Mouse (Mus musculus) hematopoietic stem cell, adult 5-6 weeks (primary cell): ENCODE results near the gene Pdlim7. TPM values are rescaled to one million over a fixed set of nuclear protein-coding genes. Genes with fewer than 3 reads are reported as not detected.
A peak's percentile ranks its signal among the peaks of the same experiment; 100 is the strongest.

Source experiments
- ATAC-seq, 2 experiments: fragments of 125-278 bp in 1 of 2; replicated peaks in 1 of 2; 2 replicates each; pipeline ENCODE4 v1.8.0; 2016 to 2017; ENCODE audit warnings: inconsistent platforms in 2 of 2, mild to moderate bottlenecking in 2 of 2, moderate number of reproducible peaks in 2 of 2, low read depth in 1 of 2, moderate TSS enrichment in 1 of 2; ENCODE audit not compliant: low FRiP score in 2 of 2, poor library complexity in 2 of 2, severe bottlenecking in 2 of 2, insufficient read depth in 1 of 2, low TSS enrichment in 1 of 2
- total RNA-seq: library from RNA; stranded (forward); fragments of 172-1452, 232-1000 nt; gene quantifications from 2 replicates; pipeline ENCODE4 v1.2.3, GENCODE M21; 2017

The Pdlim7 gene
- total RNA-seq, 1 experiment from 2014 or later, result 8.1 TPM

DNA sequence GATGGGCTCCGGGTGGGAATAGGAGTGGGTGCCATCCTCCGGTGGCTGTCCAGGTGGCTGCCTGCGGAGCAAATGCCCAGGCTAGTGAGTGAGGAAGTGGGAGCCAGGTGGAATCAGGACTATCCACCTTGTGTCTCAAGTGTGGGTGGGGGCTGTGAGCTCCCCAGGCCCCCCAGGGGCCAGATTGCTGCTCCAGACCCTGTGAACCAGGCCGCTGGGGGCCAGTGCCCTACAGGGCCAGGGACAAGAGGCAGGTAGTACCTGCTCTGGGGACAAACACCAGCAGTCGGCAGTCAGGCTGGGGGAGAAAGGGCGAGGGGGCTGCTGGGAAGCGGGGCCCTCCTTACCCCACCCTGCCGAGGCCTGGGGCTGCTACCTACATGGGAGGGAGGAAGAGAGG, 37.2 kb downstream of the Pdlim7 start:
- no peak for ATAC-seq

DNA sequence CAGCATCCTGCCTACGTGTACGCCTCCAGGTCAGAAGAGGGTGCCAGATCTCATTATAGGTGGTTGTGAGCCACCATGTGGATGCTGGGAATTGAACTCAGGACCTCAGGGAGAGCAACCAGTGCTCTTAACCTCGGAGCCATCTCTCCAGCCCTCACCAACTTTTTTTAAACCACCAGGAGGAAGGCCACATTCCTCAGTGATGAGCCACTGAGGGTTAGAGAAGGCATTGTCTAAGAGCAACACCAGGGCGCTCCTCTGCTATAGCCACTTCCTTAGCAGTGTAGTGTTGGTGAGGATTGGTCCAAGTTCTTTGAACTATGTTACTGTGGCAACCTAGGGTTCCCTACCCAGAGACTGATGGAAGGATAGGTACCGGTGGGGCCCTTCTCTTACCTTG, 37.7 kb downstream of the Pdlim7 start:
- no peak for ATAC-seq

DNA sequence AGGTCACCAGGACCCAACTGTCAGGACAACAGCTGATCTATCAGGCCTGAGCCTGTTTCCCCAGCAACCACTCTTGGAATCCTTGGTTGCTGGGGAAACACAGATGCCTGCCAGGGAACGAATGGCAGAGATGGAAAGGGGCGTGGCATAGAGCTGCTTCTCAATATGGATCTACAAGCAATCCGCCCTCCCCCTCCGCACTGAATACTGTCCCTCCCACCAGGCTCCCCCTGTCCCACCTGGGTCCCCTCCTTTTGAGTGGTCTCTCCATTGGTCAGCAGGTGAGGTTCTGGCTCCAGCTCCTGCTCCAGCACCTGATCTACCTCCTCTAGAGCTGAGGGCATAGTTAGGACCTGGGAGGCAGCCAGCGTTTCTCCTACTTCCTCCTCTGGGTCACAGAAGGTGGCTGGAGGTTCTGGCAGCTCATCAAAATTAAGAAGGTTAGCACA, 38.8 kb downstream of the Pdlim7 start:
- peak; percentile 8 to 48; a peak in 2 of 4 replicates for ATAC-seq

DNA sequence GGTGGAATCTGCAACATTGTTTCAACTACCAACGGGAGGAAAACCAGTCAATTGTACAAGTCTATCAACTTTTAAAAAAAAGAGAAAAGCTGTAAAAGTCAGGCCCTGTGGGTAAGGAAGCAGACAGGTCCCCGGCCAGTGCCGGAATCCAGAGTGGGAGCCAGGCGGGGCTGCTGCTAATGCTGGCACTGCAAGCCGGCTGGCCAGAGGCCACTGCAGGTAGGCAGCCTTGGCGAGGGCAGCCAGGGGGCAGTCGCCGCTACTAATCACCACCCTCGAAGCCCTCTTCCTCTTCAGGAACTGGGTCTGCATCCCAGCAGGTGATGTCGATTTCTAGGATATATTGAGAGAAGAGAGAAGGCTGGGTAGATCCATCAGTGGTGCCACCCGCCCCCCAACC, 39.5 kb downstream of the Pdlim7 start:
- ATAC-seq, result no peak

DNA sequence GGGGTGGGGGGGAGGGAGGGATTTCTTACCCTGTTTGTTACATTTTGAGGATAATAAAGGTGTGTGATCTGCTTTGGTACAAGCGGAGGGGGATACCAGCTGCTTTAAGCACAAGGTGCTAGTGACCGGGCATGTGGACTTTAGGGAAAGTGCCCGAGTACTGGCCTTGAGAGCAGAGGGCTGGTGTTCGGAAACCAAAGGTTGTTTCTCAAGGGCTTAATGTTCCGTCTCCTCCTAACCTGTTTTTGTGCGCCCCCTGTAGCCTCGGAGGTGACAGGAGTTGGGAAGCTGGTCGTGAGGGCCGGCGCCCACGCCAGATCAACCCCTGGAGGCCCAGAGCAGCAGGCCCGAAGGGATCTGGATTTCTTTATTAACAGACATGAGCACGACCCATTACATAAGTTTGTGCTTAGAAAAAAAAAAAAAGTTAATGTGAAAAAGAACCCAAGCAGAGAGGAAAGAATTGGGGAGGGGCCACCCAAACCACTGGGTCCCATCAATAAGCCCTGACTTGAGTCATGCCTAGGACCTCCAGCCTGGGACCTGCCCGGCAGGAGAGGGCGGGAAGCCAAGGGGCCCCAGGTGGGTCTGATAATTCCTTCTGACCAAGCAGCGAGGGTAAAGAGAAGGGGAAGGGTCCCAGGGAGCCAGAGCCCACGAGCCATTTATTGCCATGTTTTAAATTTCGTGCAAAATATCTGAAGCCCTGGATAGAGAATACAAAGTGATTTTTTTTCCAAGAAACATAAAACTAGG, 40.2 kb downstream of the Pdlim7 start:
- ATAC-seq, result no peak

DNA sequence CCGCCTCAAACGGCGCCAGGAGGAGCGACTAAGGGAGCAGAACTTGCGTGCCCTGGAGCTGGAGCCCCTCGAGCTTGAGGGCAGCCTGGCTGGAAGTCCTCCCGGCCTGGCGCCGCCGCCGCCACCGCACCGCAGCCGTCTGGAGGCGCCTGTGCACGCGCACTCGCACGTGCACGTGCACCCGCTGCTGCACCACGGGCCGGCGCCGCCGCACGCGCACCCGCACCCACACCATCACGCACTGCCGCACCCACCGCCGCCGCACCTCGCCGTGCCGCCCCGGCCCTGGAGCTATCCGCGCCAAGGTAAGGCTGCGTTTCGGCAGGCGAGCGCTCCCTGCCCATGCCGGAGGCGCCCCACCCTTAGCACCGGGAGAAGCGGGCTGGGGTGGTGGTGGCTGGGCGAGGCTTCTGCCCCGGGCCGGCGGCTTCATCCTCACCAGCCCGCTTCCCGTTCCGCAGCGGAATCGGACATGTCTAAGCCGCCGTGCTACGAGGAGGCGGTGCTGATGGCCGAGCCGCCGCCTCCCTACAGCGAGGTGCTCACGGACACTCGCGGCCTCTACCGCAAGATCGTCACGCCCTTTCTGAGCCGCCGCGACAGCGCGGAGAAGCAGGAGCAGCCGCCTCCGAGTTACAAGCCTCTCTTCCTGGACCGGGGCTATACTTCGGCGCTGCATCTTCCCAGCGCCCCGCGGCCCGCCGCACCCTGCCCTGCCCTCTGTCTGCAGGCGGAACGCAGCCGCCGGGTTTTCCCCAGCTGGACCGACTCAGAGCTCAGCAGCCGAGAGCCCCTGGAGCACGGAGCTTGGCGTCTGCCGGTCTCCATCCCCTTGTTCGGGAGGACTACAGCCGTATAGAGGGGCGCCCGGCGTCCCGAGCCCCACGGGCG, 41.1 kb downstream of the Pdlim7 start:
- peak in 1 of 2 experiments; percentile 3; a peak in 1 of 4 replicates for ATAC-seq

DNA sequence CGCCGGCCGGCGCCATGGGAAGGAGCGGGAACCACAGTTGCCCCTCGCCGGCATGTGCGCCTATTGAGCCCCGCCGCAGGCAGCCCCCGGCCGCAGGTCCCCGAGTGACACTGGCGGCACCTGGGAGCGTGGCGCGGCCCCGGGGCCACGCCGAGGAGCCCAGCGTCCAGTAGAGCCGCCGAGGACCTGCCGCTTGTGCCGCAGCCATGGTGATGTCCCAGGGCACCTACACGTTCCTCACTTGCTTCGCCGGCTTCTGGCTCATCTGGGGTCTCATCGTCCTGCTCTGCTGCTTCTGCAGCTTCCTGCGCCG, 41.7 kb downstream of the Pdlim7 start:
- no peak for ATAC-seq

DNA sequence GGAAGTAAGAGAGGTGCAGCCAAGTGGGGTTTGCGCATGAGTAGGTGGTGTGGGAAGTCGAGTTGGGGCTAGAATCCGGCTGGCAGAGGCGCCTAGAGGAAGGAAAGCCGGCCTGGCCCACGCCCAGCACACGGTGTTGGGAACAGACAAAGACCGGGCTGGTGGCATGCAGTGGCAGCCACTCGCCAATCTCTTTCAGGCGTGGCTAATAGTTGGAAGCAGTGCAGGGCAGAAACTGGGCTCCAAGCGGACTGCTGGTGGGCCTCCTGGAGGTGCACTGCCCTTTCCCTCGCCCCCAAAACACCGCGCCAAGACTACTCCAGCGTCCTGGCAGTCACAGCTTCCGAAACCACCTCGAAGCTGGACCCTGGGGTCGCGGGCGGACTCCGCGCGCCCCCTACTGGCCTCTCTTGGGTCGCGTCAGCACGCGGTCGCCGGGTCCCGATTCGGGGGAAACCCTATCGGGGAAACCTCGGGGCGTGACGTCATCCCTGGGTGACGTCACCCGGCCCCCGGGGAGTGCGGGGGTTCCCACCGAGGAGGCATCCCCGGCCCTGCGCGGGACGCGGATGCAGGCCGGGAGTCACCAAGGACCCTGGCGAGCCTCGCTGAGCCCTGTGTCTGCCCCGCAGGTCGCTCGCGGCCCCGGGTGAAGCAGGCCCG, 42.2 kb downstream of the Pdlim7 start:
- peak; percentile 43 to 65 for ATAC-seq

DNA sequence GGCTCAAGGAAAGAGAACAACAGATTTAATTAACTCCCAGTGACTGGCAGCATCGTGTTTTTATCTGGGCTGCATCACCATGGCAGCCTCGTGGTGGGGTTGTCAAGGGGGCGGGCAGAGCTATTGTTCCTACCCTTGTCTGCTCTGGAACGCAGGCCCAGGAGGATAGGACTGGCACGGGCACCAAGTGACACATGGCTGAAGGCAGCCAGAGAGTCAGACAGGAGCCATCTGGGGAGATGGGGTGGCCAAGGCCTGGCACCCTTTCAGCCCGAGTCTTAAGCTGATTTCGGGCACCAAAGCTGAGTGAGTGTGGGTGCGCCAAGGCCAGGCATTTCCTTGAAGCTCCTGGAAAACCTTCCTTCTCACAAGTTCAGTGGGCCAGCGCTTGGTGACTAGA, 43.1 kb downstream of the Pdlim7 start:
- no peak for ATAC-seq

DNA sequence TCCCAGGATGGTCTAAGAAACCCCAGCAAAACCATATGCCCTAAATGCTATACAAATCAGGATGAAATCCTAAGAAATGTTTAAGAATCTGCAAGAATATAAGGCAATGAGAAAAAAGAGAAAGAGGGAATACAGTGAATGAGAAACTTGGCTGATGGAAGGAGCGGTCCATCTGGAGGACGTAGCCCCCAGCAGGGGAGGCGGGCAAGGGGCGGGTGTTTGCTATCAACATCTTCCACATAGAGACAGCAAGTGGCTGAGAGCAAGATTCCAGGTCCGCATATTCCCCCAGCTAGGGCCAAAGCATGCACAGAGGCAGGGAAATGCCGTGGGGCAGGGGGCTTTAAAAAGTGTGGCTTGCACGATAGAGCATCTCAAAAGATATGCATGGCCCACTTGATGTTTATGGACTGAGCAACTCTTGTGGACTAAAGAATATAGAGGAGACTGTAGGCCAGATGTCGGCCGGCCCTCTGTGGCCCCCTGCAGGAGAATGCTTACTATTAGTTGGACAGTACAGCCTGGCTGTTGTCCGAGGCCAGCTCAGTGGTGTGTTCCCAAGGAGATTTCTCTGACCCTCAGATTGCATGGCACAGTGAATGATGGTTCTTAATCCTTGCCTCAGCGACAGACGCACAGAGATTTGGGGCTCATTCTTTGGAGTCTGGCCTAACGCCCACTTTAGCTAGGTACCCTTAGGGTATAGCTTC, 44.5 kb downstream of the Pdlim7 start:
- ATAC-seq, result no peak

DNA sequence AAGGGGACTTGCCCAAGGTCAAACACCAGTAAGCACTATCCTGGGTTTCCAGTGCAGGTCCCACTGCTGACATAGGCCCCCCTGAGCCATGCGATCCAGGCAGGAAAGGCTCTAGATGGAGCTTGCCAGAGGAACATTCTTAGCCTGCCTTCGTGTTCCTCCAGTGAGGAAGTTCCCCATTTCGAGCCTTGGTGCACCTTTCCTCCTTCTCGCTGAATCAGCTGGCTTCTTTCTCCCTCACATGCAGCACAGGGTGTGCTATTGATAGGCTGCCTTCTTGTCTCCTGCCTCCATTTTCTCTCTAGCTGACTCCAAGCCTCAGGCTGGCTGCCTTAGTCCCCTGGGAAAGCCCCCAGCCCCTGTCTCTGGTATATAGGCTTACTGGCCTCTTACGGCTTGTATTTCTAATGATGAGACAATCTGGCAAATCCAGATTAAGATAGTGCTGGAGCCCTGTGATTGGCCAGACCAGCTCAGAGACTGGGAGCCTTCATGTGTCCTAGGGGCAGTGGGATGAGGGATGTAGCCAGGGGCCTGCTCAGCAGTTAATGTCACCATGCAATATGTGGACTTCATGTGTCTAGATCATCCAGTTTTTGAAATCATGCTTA, 47.5 kb downstream of the Pdlim7 start:
- ATAC-seq, result peak; percentile 24 to 48; a peak in 2 of 4 replicates

DNA sequence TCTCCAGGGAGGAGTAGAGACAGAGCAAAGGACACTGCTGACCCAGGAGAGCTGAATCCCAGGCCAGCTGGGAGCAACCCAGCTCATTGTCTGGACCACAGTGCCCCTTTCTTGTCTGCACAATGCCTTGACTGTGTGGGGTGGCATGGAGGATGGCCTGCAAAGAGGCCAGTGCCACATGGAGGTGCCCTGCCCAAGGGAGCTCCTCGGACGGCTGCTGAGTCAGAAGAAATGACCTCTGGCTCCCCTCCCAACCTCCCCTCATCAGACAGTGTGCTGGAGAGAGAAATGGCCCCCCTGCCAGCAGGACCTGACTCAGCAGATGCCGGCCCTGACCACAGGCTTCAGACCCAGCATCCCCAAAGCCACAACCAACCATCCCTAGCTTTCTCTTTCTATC, 48.3 kb downstream of the Pdlim7 start:
- peak; percentile 17 to 18; a peak in 1 of 4 replicates for ATAC-seq

DNA sequence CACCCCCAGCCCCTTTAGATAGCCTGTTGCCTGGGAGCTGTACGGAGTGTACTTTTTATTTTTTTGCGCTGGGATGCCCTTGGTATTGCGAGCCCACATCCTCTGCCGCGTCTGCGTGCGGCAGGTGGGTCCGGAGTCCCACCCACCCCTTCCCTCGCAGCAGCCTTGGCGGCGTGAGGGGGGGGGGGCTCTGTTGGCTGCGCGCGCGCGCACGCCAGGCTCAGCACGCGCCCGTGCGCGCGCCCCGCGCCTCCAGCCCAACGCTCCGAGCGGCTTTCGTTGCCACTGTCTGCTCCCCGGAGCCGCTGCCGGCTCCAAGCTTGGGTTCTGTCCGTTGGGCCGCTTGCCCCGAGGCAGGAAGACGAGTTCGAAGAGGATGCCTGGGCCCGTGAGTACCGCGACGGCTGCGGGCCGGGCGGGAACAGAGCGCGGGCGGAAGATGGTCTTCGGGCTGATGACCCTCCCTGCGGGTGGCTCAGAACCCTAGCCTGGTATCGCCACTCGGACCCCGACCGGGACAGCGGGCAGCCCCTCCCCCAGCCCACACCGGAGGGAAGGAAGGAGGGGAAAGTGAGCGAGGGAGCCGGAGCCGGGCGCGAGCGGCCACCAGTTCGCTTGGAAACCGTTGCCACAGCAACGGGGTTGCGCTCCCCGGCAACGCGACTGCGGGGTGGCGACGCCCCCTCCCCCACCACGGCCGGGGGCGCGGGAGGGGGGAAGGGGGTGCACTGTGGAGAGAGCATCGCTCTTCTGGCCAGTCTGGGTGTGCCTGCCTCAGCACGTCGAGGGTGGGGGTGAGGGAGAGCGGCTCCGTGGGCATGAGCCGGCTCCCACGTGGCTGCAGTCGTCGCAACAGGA, 49.2 kb downstream of the Pdlim7 start, which contains the start of gene Prr7:
Prr7 (plus strand) TSS at position 241 of the 858 bp plus-strand sequence.
- ATAC-seq, result peak in 1 of 2 experiments; percentile 26; a peak in 1 of 4 replicates

DNA sequence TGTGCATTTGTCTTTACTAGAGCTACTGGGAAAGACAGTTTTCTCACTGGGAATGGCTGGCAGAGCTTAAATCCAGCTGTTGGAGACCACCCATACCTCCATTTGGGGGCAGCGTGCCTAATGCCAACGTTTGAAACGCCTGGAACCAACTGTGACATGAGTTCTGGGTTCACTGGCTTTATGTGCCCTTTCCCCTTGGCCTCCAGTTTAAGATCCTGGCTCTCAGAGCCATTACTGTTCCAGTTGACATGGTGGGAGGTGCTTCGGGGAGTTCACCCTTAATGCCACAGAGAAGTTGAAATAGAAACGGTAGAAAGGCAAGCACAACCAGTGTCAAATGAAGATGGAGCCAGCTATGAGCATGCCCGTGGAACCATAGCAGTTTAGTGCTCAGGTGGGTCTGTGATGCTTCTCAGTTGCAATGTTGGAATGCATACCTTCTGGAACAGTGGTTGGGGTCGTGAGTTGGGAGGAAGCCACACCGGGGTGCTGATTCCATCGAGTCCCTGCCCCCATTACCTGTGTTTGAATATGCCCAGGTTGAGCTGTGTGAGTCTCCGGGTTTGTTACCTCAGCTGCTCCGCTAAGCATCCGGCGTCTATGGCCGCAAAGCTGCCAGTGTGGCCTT, 50.0 kb downstream of the Pdlim7 start:
- no peak for ATAC-seq

DNA sequence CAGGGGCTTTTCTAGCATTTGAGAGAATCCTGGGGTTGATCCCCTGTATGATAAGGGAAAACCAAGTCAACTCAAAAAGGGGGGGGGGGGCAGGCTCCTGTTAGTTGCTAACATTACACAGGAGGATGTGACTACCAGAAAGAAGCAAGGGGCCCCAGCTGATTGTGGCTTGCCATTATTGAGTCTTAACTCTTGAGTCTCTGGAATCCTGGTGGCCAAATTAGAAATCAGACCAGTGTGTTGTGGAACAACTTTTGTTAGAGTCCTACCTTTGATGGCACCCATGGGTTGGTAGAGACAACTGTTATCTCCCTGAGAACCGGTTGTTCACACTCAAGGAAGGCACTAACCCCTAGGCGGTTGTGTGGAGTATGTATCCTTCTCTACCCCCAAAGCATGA, 50.5 kb downstream of the Pdlim7 start:
- ATAC-seq, result no peak
